Comparison of ENCODE assay signal across 15 mouse cellular contexts in genomic region chr7:57243981-57244380, GRCm38 (mm10).
DNase-seq lines count a peak whose midpoint lies in the region; ATAC-seq and TF ChIP-seq lines count a peak whose summit lies in the region.
"Had no signal": no experiment of that assay in that cellular context is flagged by ENCODE, and none has a peak within 500 bp of the region (broad histone marks: within the 10 kb centered on the region; RNA-seq: fewer than 3 reads in every experiment).

No protein-coding gene starts in this region.

- no peak for ATAC-seq in heart, embryonic 11.5 days (replicated peaks; ENCODE audit: insufficient number of reproducible peaks, low FRiP score, low TSS enrichment)
- no peak for ATAC-seq in liver, postnatal 0 days
- ATAC-seq: hindbrain, postnatal 0 days; Patski had no signal

- no peaks in the 10 kb centered on the region for H3K4me1 ChIP-seq in heart, embryonic 11.5 days (ENCODE audit: control insufficient read depth, insufficient read depth, low read length)
- H3K4me1 ChIP-seq in liver, postnatal 0 days (ENCODE audit: insufficient read depth) = no peaks in the 10 kb centered on the region
- H3K4me1 ChIP-seq: liver, embryonic 13.5 days had no signal

- H3K4me3 ChIP-seq in heart, embryonic 11.5 days (ENCODE audit: low read depth, low read length) = no peak overlapping the region
- no peak overlapping the region for H3K4me3 ChIP-seq in liver, postnatal 0 days (ENCODE audit: low read depth, low read length)
- H3K4me3 ChIP-seq: liver, embryonic 13.5 days had no signal

- TF ChIP-seq CTCF in liver, postnatal 0 days (IDR thresholded peaks at IDR 0.05; ENCODE audit: low read depth) = no peak

- no peak for TF ChIP-seq EP300 in liver, postnatal 0 days (IDR thresholded peaks at IDR 0.05; ENCODE audit: low read depth)

- DNase-seq in cerebellum, adult 11-12 months = peak; percentile 12
- DNase-seq in cerebellum, postnatal 4 days (ENCODE audit: low spot score in 2 of 2) = no peak
- DNase-seq in cerebellum, postnatal 10 days = peak; percentile 9 to 14
- DNase-seq in layer of hippocampus, adult 9-10 months (ENCODE audit: low spot score) = peak; percentile 12
- peak; percentile 60 to 63 for DNase-seq in right cerebral cortex, postnatal 10 days (ENCODE audit: low spot score in 2 of 2)
- no peak for DNase-seq in liver, postnatal 0 days
- no peak for DNase-seq in adrenal gland, postnatal 10 days
- DNase-seq: heart, adult 11 months; heart, postnatal 10 days; liver, embryonic 13.5 days; lung, postnatal 36 days had no signal

- H3K4me2 ChIP-seq in heart, embryonic 11.5 days = no peak overlapping the region
- H3K4me2 ChIP-seq in liver, postnatal 0 days (ENCODE audit: low read depth, low read length) = no peak overlapping the region
- H3K4me2 ChIP-seq: liver, embryonic 13.5 days had no signal

- H3K27ac ChIP-seq in heart, embryonic 11.5 days (ENCODE audit: low read depth, low read length) = no peak overlapping the region
- H3K27ac ChIP-seq in liver, postnatal 0 days (ENCODE audit: low read depth) = no peak overlapping the region
- H3K27ac ChIP-seq: hindbrain, postnatal 0 days; liver, embryonic 13.5 days; stomach, postnatal 0 days had no signal

- H3K9ac ChIP-seq in heart, embryonic 11.5 days (ENCODE audit: low read depth, low read length) = no peak overlapping the region
- H3K9ac ChIP-seq in liver, postnatal 0 days (replicated peaks) = no peak overlapping the region
- H3K9ac ChIP-seq: liver, embryonic 13.5 days had no signal

- no peaks in the 10 kb centered on the region for H3K9me3 ChIP-seq in heart, embryonic 11.5 days (replicated peaks; ENCODE audit: control insufficient read depth, low read length)
- no peaks in the 10 kb centered on the region for H3K9me3 ChIP-seq in liver, postnatal 0 days (ENCODE audit: low read length)
- H3K9me3 ChIP-seq: liver, embryonic 13.5 days had no signal

- H3K27me3 ChIP-seq in heart, embryonic 11.5 days (ENCODE audit: control insufficient read depth, insufficient read depth, low read length) = no peaks in the 10 kb centered on the region
- no peaks in the 10 kb centered on the region for H3K27me3 ChIP-seq in liver, postnatal 0 days (ENCODE audit: insufficient read depth, low read length)
- H3K27me3 ChIP-seq: liver, embryonic 13.5 days; Patski had no signal

- WGBS in heart, embryonic 11.5 days (ENCODE audit: insufficient replicate concordance) = 68% methylated on average over 4 of the region's 4 CpGs
- 73% methylated on average over 4 of the region's 4 CpGs for WGBS in liver, postnatal 0 days (ENCODE audit: insufficient replicate concordance)

- no peaks in the 10 kb centered on the region for H3K36me3 ChIP-seq in heart, embryonic 11.5 days (ENCODE audit: control insufficient read depth, insufficient read depth, low read length)
- H3K36me3 ChIP-seq in liver, postnatal 0 days (replicated peaks; ENCODE audit: insufficient read depth, low read length) = no peaks in the 10 kb centered on the region
- H3K36me3 ChIP-seq: liver, embryonic 13.5 days had no signal

Comparison
In these comparisons a context has a peak if more than half of its experiments do, and no peak if none do; other contexts are left out.
1. DNase-seq: peak in cerebellum, adult 11-12 months (single experiment), cerebellum, postnatal 10 days (2 of 2), layer of hippocampus, adult 9-10 months (single experiment) and right cerebral cortex, postnatal 10 days (2 of 2); none in cerebellum, postnatal 4 days (0 of 2), liver, postnatal 0 days (single experiment) and adrenal gland, postnatal 10 days (single experiment).